ENCODE assay signal across 8 mouse cellular contexts in genomic region chr6:121337770-121338518, GRCm38 (mm10). TPM values are rescaled to one million over a fixed set of nuclear protein-coding genes. Genes with fewer than 3 reads are reported as not detected.
DNase-seq lines count a peak whose midpoint lies in the region; ATAC-seq and TF ChIP-seq lines count a peak whose summit lies in the region.

No protein-coding gene starts in this region.

- TF ChIP-seq CTCF in intestine, postnatal 0 days (IDR thresholded peaks at IDR 0.05; ENCODE audit: low read depth), result peak; percentile 93

- peak; percentile 67 for DNase-seq in urinary bladder, postnatal 14 days (ENCODE audit: low spot score)
- DNase-seq in urinary bladder, adult 2 months (ENCODE audit: low spot score), result no peak
- peak; percentile 81 for DNase-seq in embryo, embryonic 11.5 days (ENCODE audit: low read depth, low spot score)
- peak; percentile 4 for DNase-seq in gonadal fat pad, adult 2 months (ENCODE audit: low read depth)
- DNase-seq in left cerebral cortex, postnatal 25 days (ENCODE audit: low spot score in 2 of 2), result peak; percentile 73 to 85
- DNase-seq in midbrain, embryonic 11.5 days (ENCODE audit: low spot score, missing footprints), result peak; percentile 99
- peak; percentile 81 for DNase-seq in right cerebral cortex, postnatal 4 days

- no peak overlapping the region for H3K4me2 ChIP-seq in intestine, postnatal 0 days (replicated peaks; ENCODE audit: low read depth)
- H3K4me2 ChIP-seq in midbrain, embryonic 11.5 days, result no peak overlapping the region

- H3K36me3 ChIP-seq in intestine, postnatal 0 days (ENCODE audit: control insufficient read depth, insufficient read depth), result no peaks in the 10 kb centered on the region
- H3K36me3 ChIP-seq in midbrain, embryonic 11.5 days (ENCODE audit: control insufficient read depth, insufficient read depth, low read length), result no peaks in the 10 kb centered on the region

- no peak overlapping the region for H3K27ac ChIP-seq in intestine, postnatal 0 days (ENCODE audit: low read depth, low read length)
- no peak overlapping the region for H3K27ac ChIP-seq in midbrain, embryonic 11.5 days (ENCODE audit: low read depth, low read length)

- WGBS in intestine, postnatal 0 days, result 31% methylated on average over 3 of the region's 3 CpGs
- WGBS in midbrain, embryonic 11.5 days, result 38% methylated on average over 3 of the region's 3 CpGs

- intact Hi-C loops in left cerebral cortex, postnatal 25 days (cut with DNase I), result loop anchor here (1.0 to 10.0 kb wide), 2 partner anchors 63 to 195 kb away; no protein-coding TSS in a partner anchor

- no peak overlapping the region for H3K4me3 ChIP-seq in intestine, postnatal 0 days (ENCODE audit: low read depth, low read length)
- no peak overlapping the region for H3K4me3 ChIP-seq in midbrain, embryonic 11.5 days (ENCODE audit: low read depth, low read length)

- ATAC-seq in intestine, postnatal 0 days, result peak; percentile 55
- peak; percentile 86 for ATAC-seq in midbrain, embryonic 11.5 days (ENCODE audit: low FRiP score)

- H3K4me1 ChIP-seq in intestine, postnatal 0 days (replicated peaks; ENCODE audit: control insufficient read depth, insufficient read depth, low read length), result no peaks in the 10 kb centered on the region
- no peaks in the 10 kb centered on the region for H3K4me1 ChIP-seq in midbrain, embryonic 11.5 days (ENCODE audit: control insufficient read depth, insufficient read depth, low read length)

- no peak overlapping the region for H3K9ac ChIP-seq in intestine, postnatal 0 days (ENCODE audit: low read depth, low read length)
- no peak overlapping the region for H3K9ac ChIP-seq in midbrain, embryonic 11.5 days (ENCODE audit: low read length)

- no peaks in the 10 kb centered on the region for H3K27me3 ChIP-seq in intestine, postnatal 0 days (replicated peaks; ENCODE audit: control insufficient read depth, insufficient read depth, low read length)
- H3K27me3 ChIP-seq in midbrain, embryonic 11.5 days (ENCODE audit: control insufficient read depth, insufficient read depth, low read length), result no peaks in the 10 kb centered on the region

- H3K9me3 ChIP-seq in intestine, postnatal 0 days (ENCODE audit: control insufficient read depth), result no peaks in the 10 kb centered on the region
- no peaks in the 10 kb centered on the region for H3K9me3 ChIP-seq in midbrain, embryonic 11.5 days (ENCODE audit: control insufficient read depth, low read length)

RNA-seq across cellular contexts. Expression of gene Slc6a12, which starts 4.9 kb away (rescaled TPM):
- polyA plus RNA-seq in urinary bladder, adult 2 months (2012; rRNA removed), result 0.12 and 0.25 TPM in 2 replicates
- 6.1 and 8.5 TPM in 2 replicates for polyA plus RNA-seq in gonadal fat pad, adult 2 months (2012; rRNA removed)
- polyA plus RNA-seq in intestine, postnatal 0 days (2015; fragmentation: Nextera tagmentation; extraction: Ambion mirVana), result 0.16 and 0.20 TPM in 2 replicates
- total RNA-seq in left cerebral cortex, postnatal 25 days (2021), result 1 to 10 TPM in 1 of 2 experiments, under 1 TPM in 1; 0.89 to 1.1 TPM
- 0.22 TPM in 1 of 2 replicates, not detected in the other for polyA plus RNA-seq in midbrain, embryonic 11.5 days (2014; fragmentation: Nextera tagmentation; extraction: Ambion mirVana)

RNA-seq across cellular contexts. Expression of gene Slc6a13, which starts 37.9 kb away (rescaled TPM):
- polyA plus RNA-seq in urinary bladder, adult 2 months (2012; rRNA removed), result 0.40 and 1.2 TPM in 2 replicates
- polyA plus RNA-seq in gonadal fat pad, adult 2 months (2012; rRNA removed), result 23.9 and 56.6 TPM in 2 replicates
- polyA plus RNA-seq in intestine, postnatal 0 days (2015; fragmentation: Nextera tagmentation; extraction: Ambion mirVana), result 0.21 and 0.40 TPM in 2 replicates
- 10 to 100 TPM; 12.5 to 20.7 TPM for total RNA-seq in left cerebral cortex, postnatal 25 days (2021)
- polyA plus RNA-seq in midbrain, embryonic 11.5 days (2014; fragmentation: Nextera tagmentation; extraction: Ambion mirVana), result 3.2 and 3.4 TPM in 2 replicates
